Mouse (Mus musculus): ENCODE results near the gene Plscr3. TPM values are rescaled to one million over a fixed set of nuclear protein-coding genes. Genes with fewer than 3 reads are reported as not detected.

The Plscr3 gene
- polyA plus RNA-seq (2012; rRNA removed), result 98.8 and 111 TPM in 2 replicates

DNA sequence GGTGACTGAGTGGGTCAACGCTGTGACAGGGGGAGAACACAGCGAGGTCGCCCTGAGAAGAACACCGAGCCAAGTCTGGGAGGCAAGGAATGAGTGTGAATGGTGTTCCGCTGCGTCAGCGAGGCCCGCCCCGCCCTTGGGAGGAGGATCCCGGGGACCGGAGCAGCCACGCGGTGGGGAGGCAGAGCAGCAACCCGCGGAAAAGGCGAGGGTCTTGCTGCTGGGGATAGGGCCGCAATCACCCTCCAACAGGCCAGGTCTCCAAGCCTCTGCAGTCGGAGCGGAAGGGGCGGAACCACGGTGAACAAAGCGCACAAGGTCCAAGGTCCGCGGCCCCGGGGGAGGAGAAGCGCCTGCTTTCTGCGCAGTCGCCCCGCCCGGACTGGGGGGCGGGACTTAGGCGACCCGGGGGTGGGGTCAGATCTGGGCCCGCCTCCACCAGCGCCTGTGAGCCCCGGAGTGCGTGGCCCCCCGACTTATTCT lies at the start of gene Plscr3:
TSS of gene Plscr3 (plus strand) at position 179 of the 483 bp plus-strand sequence.

DNA sequence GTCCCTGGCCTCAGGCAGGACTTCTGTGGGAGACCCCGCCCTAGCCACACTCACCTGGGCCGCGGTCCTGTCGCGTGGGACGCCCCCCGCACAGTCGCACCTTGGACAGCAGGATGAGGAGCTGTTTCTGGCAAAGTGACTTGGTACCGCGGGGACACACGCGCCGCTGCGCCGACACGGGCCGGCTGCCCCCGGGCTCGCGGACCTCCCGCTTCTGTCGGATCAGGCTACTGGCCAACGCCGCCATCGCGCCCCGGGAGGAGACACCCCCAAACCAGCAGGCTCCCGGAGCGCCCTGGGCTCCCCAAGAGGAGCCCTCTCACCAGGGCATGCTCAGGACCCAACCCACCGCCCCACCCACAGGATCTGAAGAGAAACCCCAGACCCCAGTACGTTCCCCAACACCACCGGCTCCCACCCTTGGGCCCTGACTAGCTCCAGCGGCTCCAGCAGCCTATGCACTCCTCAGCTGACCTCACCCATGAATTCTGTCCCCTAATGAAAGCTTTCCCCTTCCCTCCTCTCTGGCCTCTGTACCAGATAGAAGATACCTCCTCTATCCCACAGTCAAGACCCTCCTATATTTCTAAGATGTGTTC lies 44.7 kb upstream of the Plscr3 start, which contains the start of gene Fgf11:
TSS of gene Fgf11 (minus strand) at position 479 of the 599 bp plus-strand sequence.

DNA sequence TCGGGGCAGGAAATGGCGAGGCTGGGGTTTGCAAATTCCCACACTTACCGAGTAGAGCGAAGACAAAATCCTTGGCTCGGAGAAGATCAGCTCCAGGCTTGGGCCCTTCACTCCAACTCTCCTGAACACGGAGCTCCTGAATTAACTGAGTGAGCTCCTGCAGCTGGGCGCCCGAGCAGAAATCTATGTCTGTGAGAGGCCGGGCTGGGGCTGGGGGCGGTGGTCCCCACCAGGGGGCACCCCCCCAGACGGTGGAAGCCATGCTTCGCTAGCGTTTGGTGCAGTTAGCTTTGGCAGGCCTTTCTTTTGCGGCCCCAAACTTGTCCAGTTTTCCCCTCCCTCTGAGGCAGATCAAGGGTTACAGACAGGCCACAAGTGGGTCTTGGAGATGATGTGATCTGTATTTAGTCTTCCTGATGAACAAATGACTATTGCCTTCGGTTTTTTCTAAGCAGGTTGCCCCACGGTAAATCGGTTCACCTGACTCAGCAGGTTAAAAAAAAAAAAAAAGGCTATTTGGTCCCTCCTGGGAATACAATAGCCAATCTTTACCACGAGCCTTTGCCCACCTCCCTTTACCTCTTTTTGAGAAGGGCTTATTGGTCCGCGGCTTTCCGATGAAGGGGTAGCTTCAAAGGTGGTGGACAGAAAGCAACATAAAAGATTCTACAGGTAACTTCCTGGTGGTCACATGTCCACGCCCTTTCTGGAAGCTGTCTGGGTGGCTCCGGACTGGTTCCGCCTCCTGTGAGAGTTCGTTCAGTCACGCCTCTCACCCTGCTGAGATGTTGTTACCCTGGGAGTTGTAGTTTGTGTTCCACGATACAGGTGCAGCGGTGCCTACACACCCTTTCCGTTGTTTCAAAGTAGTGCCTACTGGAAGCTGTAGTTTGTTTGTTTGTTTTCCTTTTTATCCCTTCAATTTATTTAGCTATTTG lies 40.9 kb upstream of the Plscr3 start, which contains the start of gene Tmem102:
TSS of gene Tmem102 (minus strand) at position 653 of the 938 bp plus-strand sequence.

DNA sequence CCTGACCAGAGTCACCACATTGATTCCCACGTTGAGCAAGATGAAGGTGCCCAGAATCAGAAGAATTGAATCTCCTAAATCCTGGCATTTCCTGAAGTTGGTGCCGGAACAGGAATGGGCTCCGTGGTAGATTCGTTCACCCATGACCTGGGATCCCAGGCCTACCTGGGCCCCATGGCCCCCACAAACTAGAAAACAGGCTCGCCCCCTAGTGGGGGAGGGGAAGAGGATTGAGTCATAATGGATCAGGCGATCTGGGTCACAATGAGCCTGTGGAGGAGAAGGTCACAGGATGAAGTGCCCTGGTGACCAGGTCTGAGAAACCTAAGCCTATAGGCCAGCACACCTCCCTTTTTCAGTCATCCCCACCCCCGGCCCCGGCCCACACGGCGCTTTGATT lies 31.0 kb upstream of the Plscr3 start, which contains the start of gene Gm39566:
TSS of gene Gm39566 (minus strand) at position 144 of the 400 bp plus-strand sequence.

DNA sequence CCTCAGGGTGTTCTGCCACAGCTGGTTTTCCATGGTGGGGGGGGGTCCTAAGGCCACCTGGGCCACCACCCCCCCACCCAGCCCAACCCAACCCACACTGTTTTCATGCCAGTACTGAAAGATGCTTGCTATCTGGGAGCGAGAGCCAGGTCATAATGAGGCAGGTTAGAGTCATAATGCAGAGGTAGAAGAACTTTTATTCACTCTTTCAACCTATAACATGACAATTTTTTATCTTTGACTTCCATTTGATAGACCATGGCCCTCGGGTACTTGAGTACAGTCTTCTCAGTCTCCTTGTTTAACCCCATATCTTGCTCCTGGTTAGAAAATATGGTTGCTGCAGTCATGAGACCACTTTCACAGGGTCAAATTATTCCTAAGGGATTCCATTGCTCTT lies 27.8 kb upstream of the Plscr3 start, which contains the start of gene Spem2:
TSS of gene Spem2 (minus strand) at position 101 of the 400 bp plus-strand sequence.

DNA sequence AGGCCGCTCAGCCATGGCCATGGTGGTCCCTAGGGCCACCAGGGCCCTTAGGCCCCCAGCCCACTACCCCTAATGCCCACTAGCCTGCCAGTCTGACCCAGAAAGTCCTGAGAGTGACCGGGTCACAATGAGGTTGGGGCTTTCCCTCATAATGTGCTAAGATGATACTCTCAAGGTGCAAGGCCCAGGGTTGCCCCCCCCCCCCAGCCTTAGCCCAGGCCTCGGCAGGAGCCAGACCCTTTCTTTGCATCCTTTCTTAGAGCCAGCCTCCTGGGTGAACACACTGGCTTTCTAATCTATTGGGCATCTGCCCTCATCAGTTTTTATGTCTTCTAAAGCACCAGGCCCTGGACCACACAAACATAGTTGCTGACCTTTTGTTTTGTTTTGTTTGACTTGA lies 24.1 kb upstream of the Plscr3 start, which contains the start of gene Spem1:
TSS of gene Spem1 (minus strand) at position 101 of the 400 bp plus-strand sequence.

DNA sequence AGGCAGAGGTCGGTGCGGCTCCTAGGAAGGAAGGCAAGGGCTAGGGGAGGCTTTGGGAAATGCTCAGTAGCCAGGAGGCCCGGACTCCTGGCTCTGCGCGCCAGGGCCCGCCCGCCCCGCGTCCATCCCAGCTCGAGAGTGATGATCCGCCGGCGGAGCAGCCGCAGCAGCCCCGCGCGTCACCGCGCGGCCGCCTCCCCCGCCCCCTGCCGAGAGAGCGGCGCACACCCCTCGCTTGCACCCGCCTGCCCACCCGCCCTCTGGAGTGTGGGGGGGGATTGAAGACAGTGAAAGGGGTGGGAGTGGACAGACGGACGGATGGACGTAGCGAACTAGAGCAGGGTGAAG lies 8.6 kb upstream of the Plscr3 start, which contains the start of gene Nlgn2:
TSS of gene Nlgn2 (minus strand) at position 181 of the 348 bp plus-strand sequence.

DNA sequence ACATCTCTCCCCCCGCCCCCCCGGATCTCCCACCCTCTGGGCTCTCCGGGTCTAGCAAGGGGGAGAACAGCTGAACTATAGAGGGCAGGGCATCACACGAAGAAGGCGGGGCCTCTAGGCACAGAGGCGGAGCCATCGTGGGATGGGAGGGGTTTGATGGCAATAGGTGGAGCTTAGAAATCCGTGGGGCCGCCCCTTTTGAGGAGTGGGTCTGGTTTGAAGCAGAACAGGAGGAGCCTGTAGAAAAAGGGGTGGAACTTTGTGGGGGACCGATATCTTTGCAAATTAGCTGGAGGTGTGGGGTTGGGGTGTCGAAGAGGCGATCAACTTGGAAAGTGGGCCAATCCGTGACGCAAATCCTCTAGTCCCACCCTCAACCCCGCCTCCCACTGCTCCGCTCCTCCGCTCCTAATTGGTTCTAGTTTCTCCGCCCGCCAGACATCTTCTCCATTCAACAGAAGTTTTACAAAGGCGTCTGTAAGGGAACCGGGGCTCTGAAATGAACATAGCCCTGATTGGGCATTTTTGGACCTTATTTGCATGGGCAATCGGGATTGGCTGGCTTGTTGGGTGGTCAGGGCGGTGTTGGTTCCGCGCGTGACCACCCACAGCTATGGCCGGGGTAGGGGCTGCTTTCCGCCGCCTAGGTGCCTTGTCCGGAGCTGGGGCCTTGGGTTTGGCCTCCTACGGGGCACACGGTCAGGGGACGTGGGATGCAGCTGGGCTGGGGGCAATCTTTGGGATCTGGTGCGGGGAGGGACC lies 8.0 kb upstream of the Plscr3 start, which contains the start of gene Tmem256:
TSS of gene Tmem256 (plus strand) at position 563 of the 762 bp plus-strand sequence.

DNA sequence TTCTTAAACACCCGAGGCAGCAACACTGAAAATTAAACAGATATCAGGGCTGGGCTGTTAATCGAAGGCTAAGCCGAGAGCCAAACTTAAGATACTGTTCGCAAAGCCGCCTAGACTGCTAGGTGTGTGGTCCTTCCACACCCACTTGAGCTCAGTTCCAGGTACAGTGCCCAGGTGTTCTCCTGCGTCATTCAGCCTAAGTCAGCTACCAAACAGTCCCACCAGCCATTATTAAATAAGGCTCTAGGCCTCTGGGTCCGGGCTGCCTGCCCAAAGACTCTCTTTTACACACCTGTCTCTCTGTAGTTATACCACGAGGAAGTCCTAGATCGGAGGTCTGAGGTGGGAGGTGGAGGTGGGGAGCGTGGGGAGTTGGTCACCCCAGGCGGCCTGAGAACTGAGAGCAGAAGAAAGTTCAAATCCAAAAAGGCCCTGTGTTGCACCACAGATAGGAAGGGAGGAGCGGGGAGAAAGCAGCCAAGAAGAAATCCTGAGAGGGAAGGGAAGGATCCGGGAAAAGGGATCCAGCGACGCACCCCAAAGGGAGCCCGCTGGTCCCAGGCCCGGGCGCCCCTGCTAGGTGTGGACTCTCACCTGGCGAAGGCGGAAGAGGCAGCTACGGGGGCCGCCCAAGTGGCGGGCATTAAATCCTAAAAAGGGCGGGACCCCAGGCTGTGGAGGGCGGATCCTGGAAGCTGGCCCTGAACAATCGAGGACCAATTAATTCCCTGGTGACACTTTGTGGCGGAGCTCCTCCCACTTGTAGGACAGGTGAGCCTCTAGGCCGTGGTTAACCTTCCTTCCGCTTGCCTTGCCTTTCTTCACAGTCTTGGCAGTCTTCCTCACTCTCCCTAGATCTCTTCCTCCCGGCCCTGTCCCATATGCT lies 12.2 kb downstream of the Plscr3 start, which contains the start of gene Tnk1:
TSS of gene Tnk1 (minus strand) at position 618 of the 886 bp plus-strand sequence.

DNA sequence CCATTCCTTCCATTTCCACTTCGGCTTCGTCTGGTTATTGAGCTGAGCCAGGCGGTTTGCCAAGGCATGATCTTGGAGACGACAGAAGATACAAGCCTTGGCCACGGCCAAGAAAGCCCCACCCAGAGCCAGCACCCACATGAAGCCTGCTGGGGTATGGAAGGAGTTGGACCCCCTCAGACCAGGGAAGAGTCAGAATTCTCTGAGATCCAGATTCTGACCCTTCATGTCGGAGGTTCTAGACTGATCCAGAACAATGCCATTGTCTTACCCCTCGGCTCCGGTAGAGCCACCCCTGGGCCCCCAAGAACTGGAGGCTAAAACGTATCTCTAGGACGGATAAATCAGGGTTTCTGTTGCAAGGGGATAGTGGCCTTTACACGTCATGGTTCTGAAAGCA lies 31.7 kb downstream of the Plscr3 start, which contains the start of gene Tmem95:
TSS of gene Tmem95 (minus strand) at position 141 of the 400 bp plus-strand sequence.

DNA sequence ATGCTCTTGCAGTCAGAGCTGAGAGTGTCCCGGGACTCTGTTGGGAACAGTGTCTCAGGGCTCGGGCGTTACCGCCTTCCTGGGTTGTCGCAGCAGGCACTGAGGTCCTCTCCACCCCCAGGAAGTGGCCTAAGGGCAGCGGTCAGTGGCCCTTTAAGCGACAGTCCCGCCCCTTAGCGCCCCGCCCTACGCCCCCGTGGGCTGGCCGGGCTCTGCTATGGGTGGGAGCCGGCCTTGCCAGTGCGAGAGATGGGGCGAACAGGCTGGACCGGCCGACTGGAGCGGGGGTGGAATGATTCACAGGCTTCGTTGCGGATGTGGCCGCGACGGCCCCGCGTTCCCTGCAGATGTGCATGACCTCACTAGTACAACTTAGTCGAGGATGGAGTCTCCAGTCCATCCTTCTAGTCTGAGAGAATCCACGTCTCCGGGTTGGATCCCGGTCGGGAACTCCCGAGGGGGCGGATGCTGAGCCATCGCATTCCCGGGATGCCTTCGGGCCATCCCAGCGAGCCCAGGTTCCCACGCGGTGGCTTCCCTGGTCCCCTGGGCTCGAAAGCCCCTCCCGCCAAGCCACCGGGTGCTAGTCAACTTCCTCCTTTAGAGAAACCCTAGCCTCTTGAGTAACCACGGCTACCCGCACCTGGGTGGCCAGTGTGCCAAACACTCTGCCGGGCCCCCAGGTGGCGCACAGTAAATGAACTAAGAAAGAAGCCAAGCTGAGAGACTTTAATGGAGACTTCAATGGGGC lies 34.9 kb downstream of the Plscr3 start, which contains the start of gene Kctd11:
TSS of gene Kctd11 (minus strand) at position 554 of the 751 bp plus-strand sequence.

DNA sequence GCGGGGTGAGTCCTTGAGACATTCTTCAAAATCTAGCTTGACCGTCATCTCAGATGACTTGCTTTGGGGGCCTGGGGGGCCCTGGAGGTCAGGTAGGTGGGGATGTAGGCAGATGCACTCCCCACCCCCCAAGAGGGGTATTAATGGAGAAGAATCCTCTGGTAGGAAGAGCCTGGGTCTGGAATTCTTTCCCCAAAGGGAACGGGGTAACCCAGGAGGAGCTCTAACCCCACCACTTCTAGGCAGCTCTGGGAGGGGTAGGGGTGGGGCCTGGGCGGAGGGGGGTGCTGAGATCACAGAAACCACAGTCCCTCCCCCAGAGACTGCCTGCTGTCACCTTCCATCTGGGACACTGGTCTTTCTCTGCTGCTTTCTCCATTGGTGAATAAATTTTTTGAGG lies 49.1 kb downstream of the Plscr3 start, which contains the start of gene Acap1:
TSS of gene Acap1 (minus strand) at position 249 of the 400 bp plus-strand sequence.

DNA sequence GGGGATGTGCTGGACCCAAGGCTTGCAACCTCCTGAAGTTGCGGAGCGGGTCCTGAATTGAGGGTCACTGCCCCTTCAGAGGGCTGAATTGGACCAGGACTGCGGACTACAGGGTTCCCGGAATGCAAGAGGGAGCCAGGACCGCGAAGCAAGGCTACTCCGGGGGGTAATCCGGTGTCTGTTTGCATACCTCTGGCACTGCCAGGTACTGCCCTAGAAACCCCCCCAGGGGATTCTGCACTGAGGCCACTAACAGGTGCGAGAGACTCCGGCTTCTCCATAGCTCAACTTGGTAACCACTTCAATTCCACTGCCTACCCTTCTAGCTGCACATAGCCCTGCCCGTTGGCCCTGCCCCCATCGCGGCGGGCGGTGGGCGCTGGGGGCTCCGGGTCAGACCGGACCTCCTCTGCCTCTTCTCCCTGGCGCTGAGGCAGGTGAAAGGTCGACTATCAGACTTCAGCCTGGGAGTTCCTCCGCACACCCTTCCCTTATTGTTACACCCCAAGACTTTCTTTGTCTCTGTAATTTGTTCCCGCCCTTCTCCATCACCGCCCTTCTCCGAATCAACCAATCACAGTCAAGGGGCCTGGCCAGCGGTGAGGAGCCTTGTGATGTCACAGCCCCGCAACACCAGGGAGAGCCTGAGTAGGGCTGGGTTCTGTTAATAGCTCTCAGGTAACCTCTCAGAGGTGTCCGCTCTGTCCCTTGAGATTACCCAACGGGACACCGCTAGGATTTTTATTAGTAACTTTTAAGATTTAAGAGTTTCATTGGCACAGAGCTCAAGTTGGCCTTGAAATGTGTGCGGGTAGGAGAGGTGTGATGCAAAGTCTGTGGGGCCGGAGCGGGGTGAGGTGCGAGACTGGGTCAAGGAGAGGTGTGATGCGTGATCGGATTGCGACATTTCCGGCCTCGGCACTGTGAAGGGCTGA lies 54.6 kb downstream of the Plscr3 start, which contains the start of the genes 2810408A11Rik and Neurl4:
TSS of gene 2810408A11Rik (minus strand) at position 517 of the 935 bp plus-strand sequence.
TSS of gene Neurl4 (plus strand) at position 602 of the 935 bp plus-strand sequence.

Other genes with a start within 250 kb of the Plscr3 start
- 47.1 and 54.8 TPM in 2 replicates for gene Atp1b2, start 240.4 kb upstream of the Plscr3 start, polyA plus RNA-seq (2012; rRNA removed)
- not detected in 2 replicates for gene Shbg, start 228.5 kb upstream of the Plscr3 start, polyA plus RNA-seq (2012; rRNA removed)
- 18.7 and 19.4 TPM in 2 replicates for gene Sat2, start 224.4 kb upstream of the Plscr3 start, polyA plus RNA-seq (2012; rRNA removed)
- gene Fxr2, start 213.4 kb upstream of the Plscr3 start, polyA plus RNA-seq (2012; rRNA removed), result 144 and 164 TPM in 2 replicates
- 0.12 and 0.38 TPM in 2 replicates for gene Sox15, start 191.1 kb upstream of the Plscr3 start, polyA plus RNA-seq (2012; rRNA removed)
- 132 and 137 TPM in 2 replicates for gene Mpdu1, start 183.7 kb upstream of the Plscr3 start, polyA plus RNA-seq (2012; rRNA removed)
- 9.8 and 10.6 TPM in 2 replicates for gene Cd68, start 180.2 kb upstream of the Plscr3 start, polyA plus RNA-seq (2012; rRNA removed)
- 922 and 1,086 TPM in 2 replicates for gene Eif4a1, start 174.0 kb upstream of the Plscr3 start, polyA plus RNA-seq (2012; rRNA removed)
- 152 and 154 TPM in 2 replicates for gene Senp3, start 164.3 kb upstream of the Plscr3 start, polyA plus RNA-seq (2012; rRNA removed)
- 0.74 and 1.5 TPM in 2 replicates for gene Tnfsf13, start 160.6 kb upstream of the Plscr3 start, polyA plus RNA-seq (2012; rRNA removed)
- 4.1 and 8.2 TPM in 2 replicates for gene Tnfsf12, start 150.5 kb upstream of the Plscr3 start, polyA plus RNA-seq (2012; rRNA removed)
- gene Tnfsfm13, start 150.3 kb upstream of the Plscr3 start, polyA plus RNA-seq (2012; rRNA removed), result 1.3 and 2.6 TPM in 2 replicates
- 59.4 and 63.8 TPM in 2 replicates for gene Polr2a, start 87.7 kb upstream of the Plscr3 start, polyA plus RNA-seq (2012; rRNA removed)
- gene Slc35g3, start 84.4 kb upstream of the Plscr3 start, polyA plus RNA-seq (2012; rRNA removed), result 0.84 and 1.1 TPM in 2 replicates
- gene Zbtb4, start 80.5 kb upstream of the Plscr3 start, polyA plus RNA-seq (2012; rRNA removed), result 9.7 and 10.8 TPM in 2 replicates
- gene Chrnb1, start 50.4 kb upstream of the Plscr3 start, polyA plus RNA-seq (2012; rRNA removed), result 2.9 and 12.3 TPM in 2 replicates
- gene Fgf11, start 44.5 kb upstream of the Plscr3 start, polyA plus RNA-seq (2012; rRNA removed), result 20.0 and 20.9 TPM in 2 replicates
- 0.17 and 0.46 TPM in 2 replicates for gene Tmem102, start 40.8 kb upstream of the Plscr3 start, polyA plus RNA-seq (2012; rRNA removed)
- gene Gm39566, start 31.1 kb upstream of the Plscr3 start, polyA plus RNA-seq (2012; rRNA removed), result not detected in 2 replicates
- gene Spem2, start 27.9 kb upstream of the Plscr3 start, polyA plus RNA-seq (2012; rRNA removed), result not detected in 2 replicates
- gene Spem1, start 24.2 kb upstream of the Plscr3 start, polyA plus RNA-seq (2012; rRNA removed), result 1.5 and 2.1 TPM in 2 replicates
- 125 and 136 TPM in 2 replicates for gene Nlgn2, start 8.6 kb upstream of the Plscr3 start, polyA plus RNA-seq (2012; rRNA removed)
- gene Tmem256, start 7.9 kb upstream of the Plscr3 start, polyA plus RNA-seq (2012; rRNA removed), result 203 and 228 TPM in 2 replicates
- 0.05 and 0.81 TPM in 2 replicates for gene Tnk1, start 12.4 kb downstream of the Plscr3 start, polyA plus RNA-seq (2012; rRNA removed)
- gene Tmem95, start 31.6 kb downstream of the Plscr3 start, polyA plus RNA-seq (2012; rRNA removed), result not detected in 2 replicates
- 1.7 and 2.3 TPM in 2 replicates for gene Kctd11, start 35.0 kb downstream of the Plscr3 start, polyA plus RNA-seq (2012; rRNA removed)
- gene Acap1, start 49.2 kb downstream of the Plscr3 start, polyA plus RNA-seq (2012; rRNA removed), result 0.90 and 1.4 TPM in 2 replicates
- gene 2810408A11Rik, start 54.6 kb downstream of the Plscr3 start, polyA plus RNA-seq (2012; rRNA removed), result 11.9 and 13.9 TPM in 2 replicates
- 113 and 134 TPM in 2 replicates for gene Neurl4, start 54.7 kb downstream of the Plscr3 start, polyA plus RNA-seq (2012; rRNA removed)
- 100 and 101 TPM in 2 replicates for gene Gps2, start 67.5 kb downstream of the Plscr3 start, polyA plus RNA-seq (2012; rRNA removed)
- 830 and 831 TPM in 2 replicates for gene Eif5a, start 75.6 kb downstream of the Plscr3 start, polyA plus RNA-seq (2012; rRNA removed)
- 43.9 and 49.9 TPM in 2 replicates for gene Ybx2, start 89.4 kb downstream of the Plscr3 start, polyA plus RNA-seq (2012; rRNA removed)
- gene Slc2a4, start 101.8 kb downstream of the Plscr3 start, polyA plus RNA-seq (2012; rRNA removed), result 9.7 and 10.0 TPM in 2 replicates
- 0.27 and 3.1 TPM in 2 replicates for gene Cldn7, start 118.4 kb downstream of the Plscr3 start, polyA plus RNA-seq (2012; rRNA removed)
- 101 and 111 TPM in 2 replicates for gene Ctdnep1, start 134.8 kb downstream of the Plscr3 start, polyA plus RNA-seq (2012; rRNA removed)
- gene Elp5, start 136.1 kb downstream of the Plscr3 start, polyA plus RNA-seq (2012; rRNA removed), result 127 and 144 TPM in 2 replicates
- gene Gabarap, start 144.8 kb downstream of the Plscr3 start, polyA plus RNA-seq (2012; rRNA removed), result 521 and 610 TPM in 2 replicates
- gene Phf23, start 149.4 kb downstream of the Plscr3 start, polyA plus RNA-seq (2012; rRNA removed), result 60.2 and 65.1 TPM in 2 replicates
- 42.8 and 47.8 TPM in 2 replicates for gene Dvl2, start 154.2 kb downstream of the Plscr3 start, polyA plus RNA-seq (2012; rRNA removed)
- gene Acadvl, start 169.0 kb downstream of the Plscr3 start, polyA plus RNA-seq (2012; rRNA removed), result 45.6 and 50.3 TPM in 2 replicates
- gene Dlg4, start 170.6 kb downstream of the Plscr3 start, polyA plus RNA-seq (2012; rRNA removed), result 202 and 211 TPM in 2 replicates
- gene Asgr1, start 207.7 kb downstream of the Plscr3 start, polyA plus RNA-seq (2012; rRNA removed), result 2.0 and 2.2 TPM in 2 replicates
- 0.05 TPM in 1 of 2 replicates, not detected in the other for gene Asgr2, start 246.3 kb downstream of the Plscr3 start, polyA plus RNA-seq (2012; rRNA removed)